Mouse (Mus musculus): ENCODE measurements around the gene Otos.

Otos gene

DNA sequence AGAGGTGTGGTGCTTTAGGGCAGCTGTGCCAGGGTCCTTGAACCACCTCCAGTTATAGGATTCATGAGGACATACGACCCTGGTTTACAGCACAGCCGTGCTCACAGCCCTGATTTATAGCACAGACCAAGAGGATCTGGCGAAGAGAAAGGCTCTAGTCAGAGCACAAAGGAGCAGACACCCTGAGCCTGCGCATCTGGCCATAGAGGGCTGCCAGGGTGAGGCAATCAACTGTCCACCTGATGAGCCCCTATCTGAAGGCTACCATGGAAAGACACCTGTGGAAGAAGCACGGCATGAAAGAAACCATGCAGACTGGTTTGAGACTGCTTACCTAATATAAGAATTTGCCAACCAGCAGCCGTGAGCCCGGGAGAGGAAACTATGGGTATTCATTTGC lies 2.0 kb downstream of the Otos start:
- DNase-seq: no peak

DNA sequence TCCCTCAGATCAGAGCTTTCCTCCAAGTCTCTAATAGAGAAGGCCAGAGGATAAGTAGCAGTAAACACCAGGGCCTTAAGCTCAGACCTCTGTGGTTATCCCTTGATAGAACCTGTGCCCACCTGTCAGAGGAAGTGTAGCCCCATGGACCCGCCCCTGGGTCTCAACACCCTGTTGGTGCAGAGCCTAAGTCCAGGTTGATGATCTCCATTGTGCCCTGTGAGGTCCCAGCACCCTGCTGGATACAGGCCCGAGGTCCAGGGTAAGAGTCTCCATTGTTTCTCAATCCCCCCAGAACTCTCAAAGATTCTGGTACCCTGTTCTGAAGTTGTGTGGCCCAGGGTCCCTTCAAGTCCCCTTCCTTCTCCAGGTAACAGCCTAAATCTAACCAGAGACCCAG lies 2.5 kb downstream of the Otos start:
- no peak for DNase-seq

DNA sequence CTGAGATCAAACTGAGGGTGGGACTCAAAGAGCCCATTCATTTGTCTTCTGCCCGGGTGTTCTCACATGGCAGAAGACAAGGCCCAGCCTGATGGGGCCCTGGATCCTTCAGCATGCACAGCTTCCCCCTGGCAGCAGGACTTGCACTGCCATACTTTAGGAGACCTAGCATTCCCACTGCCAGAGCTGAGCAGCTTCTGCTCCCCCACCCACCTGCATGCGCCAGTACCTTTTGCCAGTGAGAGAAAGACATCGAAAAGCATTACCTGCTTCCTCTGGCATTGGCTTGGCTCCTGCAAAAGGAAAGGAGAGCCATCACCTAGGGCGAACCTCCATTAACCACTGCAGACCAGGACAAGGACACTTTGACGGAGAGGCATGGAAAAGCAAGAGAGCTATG lies 3.7 kb downstream of the Otos start:
- DNase-seq: no peak

- no peak for DNase-seq
Observed at GRCm38 (mm10) chr1:92643691-92644090, 5.0 kb downstream of the Otos start.

GRCm38 (mm10) chr1:92641514-92642272 lies 6.9 kb downstream of the Otos start, which contains the start of gene Cops9:
TSS of gene Cops9 (minus strand) at chr1:92641985.
- peak; percentile 94 to 95 for DNase-seq

- no peak for DNase-seq
Observed at GRCm38 (mm10) chr1:92640393-92640792, 8.2 kb downstream of the Otos start.

- DNase-seq: no peak
Observed at GRCm38 (mm10) chr1:92638736-92639135, 9.9 kb downstream of the Otos start.

DNA sequence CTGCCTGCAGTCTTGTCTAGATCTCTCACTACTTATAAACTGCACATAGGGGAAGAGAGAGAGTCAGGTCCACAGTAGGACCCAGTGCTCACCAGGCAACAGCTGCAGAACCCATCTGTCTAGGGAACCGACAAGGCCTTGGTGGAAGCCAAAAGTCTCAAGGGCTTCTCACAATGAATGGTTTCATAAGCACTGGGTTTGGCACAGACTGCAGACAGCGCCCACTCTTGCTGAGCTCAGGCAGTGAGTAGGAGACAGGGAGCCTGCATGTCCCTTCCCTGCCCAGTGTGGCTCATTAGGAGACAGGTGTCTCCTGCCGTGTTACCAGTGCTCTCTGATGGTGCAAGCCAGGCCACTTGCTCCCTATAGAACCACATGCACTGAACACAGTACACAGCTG lies 10.5 kb downstream of the Otos start:
- DNase-seq: no peak

DNA sequence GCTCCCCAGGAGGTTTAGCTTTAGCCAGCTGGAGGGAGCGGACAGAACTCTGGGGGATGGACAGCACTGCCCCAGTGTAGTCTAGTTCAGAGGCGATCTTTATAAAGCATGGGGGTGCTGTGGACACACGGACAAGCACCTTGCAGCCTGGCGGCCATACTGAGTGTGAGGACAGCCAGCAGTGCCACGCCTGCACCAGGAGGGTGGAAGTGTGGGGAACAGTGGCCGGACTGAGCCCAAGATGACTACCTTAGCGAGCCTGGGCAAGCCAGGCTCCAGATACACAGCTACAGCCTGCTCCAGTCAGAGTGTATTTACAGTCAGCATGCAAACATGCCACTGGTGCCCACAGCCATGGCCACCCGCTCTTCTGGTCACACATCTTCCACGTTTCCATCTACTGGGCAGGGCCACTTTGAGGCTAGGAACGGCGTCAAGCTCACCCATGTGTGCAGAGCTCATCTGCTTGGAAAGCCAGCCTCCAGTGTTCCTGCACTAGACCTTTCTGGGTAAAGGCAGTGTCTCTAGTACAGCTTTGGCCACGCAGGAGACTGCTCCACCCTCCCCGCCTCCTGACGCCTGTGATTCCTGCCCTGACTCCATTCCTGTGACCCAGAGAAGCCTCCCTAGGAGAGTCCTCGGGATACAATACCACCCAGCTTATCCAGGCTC lies 11.0 kb downstream of the Otos start:
- no peak for DNase-seq

DNA sequence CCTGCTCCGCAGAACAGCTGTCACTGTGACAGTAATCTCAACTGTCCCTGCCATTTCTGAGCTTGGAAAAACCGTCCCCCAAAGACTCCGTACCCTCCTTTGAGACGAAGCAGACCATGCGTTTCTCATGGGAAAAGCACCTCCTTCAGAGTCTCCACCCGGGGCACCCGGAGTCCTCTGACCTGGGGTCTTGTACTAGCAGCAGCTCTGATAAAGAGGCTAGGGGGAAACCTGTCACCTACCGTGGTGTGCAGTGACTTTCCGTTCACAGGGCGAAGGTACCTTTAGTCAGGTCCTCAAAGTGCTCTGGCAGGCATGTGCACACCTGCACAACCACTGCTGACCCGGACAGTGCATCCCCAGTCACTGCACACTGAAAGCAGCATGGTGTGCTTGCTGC lies 12.0 kb downstream of the Otos start:
- DNase-seq: no peak

- no peak for DNase-seq
Observed at GRCm38 (mm10) chr1:92636015-92636414, 12.6 kb downstream of the Otos start.

GRCm38 (mm10) chr1:92634976-92635599 lies 13.6 kb downstream of the Otos start:
- DNase-seq: no peak

GRCm38 (mm10) chr1:92634569-92634968 lies 14.1 kb downstream of the Otos start:
- no peak for DNase-seq

- DNase-seq: no peak
Observed at GRCm38 (mm10) chr1:92633726-92634125, 14.9 kb downstream of the Otos start.

- no peak for DNase-seq
Observed at GRCm38 (mm10) chr1:92632948-92633347, 15.7 kb downstream of the Otos start.

GRCm38 (mm10) chr1:92632196-92632595 lies 16.4 kb downstream of the Otos start:
- DNase-seq: no peak

DNA sequence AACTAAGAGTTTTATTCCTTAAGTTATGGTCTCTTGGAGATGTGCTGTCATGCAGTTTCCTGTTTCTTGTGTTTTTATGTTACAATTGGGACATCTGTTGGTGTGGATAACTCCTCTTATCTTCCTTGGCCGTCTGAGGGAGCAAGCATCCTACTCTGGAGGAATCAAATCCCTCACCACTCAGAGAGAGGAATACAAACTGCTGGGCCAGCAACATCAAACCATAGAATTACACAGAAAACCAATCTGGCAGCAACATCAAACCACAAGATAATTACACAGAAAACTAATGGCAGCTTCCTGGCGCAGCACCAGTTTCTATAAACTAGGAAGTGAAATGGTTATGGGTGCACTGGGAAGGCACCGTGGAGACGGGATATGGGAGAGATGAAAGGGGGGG lies 20.4 kb downstream of the Otos start:
- peak; percentile 32 to 52 for DNase-seq

DNA sequence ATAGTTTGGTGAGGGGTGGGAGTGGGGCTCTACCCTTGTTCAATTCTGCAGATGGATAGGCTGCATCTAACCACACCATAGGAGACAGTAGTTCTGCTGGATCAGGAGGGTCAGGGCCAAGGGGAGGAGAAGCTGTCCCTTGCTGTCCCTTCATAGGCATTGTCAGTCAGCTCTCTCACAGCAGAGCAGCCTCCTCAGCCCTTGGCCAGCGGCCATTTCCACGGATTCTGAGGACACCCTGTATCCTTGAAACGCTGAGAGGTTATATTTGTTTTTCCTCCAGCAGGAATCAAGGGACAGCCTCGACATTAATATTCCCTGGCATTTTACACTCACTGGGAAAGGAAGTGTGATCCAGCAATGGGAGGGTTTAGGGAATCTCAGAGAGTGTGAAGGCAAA lies 30.3 kb downstream of the Otos start:
- peak; percentile 15 to 27 for DNase-seq

GRCm38 (mm10) chr1:92617488-92617887 lies 31.2 kb downstream of the Otos start, which contains the start of gene Olfr12:
TSS of gene Olfr12 (plus strand) at chr1:92617788.
- DNase-seq: no peak

DNA sequence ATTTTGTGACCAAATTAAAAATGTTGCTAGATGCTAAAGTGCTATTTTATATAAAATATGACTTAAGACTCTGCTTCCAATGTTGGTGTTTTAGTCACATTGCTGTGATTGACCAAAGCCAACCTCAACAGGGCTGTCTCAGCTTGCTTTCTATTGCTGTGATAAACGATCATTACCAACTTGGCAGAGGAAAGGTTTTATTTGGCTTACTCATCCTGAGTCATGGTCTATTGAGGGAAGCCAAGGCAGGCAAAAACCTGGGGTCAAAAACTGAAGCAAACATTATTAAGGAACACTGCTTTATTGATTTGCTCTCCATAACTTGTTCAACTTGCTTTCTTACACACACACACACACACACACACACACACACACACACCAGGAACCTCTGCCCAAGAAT lies 32.6 kb downstream of the Otos start:
- DNase-seq: no peak

DNA sequence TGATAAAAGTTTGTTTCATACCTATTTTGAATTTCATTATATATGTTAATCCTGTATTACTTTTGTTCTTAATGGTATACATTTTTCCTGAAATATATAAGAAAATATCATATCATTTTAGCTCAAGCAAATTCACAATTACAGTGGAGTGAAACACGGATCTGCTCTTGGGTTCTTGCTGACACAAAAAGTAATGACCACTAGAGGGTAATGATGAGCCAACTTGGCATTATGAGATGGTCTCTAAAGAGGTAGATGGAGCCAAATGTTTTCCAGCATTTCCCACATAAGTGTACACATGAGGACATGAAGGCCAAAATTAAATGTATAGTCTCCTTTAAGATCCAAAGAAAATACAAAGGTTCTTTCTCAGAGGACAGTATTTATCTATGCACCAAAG lies 34.1 kb downstream of the Otos start:
- DNase-seq: no peak

DNA sequence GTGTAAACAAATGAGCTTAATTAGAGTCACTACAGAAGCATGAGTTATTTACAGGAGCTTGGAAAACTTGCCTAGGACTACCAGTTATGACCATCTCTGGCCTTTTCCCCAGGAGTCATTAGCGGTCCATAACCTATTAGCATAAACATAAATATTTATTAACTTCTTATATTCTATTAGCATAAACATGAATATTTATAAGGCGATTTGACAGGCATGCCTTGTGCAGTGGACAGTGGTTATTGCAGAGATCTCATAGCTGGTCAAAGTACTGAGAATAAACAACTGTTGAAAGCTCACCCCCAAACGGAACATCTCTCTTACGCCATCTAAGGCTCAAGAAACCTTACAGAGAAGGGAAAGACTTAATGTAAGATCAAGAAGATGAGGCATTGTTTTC lies 35.5 kb downstream of the Otos start:
- DNase-seq: no peak

DNA sequence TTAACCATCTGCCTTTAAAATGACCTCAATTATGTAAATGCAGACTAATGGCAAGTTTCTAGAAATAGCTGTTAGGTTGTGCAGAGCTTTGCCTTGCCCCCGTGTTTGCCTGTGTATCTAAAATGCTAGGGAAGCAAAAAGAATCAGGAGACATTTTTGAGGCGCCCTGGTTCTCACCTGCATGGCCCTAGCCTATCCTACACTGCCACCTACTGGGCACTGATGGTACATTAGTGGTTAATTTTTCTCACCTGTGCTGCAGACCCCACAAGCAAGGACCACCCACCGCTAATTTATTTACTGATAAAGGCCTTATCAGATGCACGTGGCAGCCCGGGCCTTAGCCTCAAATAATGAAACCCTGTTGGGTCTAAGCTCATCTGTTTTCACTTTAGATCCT lies 37.6 kb downstream of the Otos start:
- DNase-seq: peak; percentile 60 to 67

GRCm38 (mm10) chr1:92607711-92608110 lies 40.9 kb downstream of the Otos start:
- DNase-seq: no peak
